In genomic region chr2:168842261-168842740, GRCm38 (mm10) we compare ENCODE assay signal across 8 mouse cellular contexts.
DNase-seq lines count a peak whose midpoint lies in the region; ATAC-seq and TF ChIP-seq lines count a peak whose summit lies in the region.

No protein-coding gene starts in this region.

- no peak overlapping the region for H3K4me3 ChIP-seq in kidney, embryonic 14.5 days (ENCODE audit: low read length)
- no peak overlapping the region for H3K4me3 ChIP-seq in intestine, postnatal 0 days (ENCODE audit: low read depth, low read length)
- no peak overlapping the region for H3K4me3 ChIP-seq in neural tube, embryonic 12.5 days

- 0 out of 2 replicates have a peak, but pooled peaks cover 2% of the 10 kb centered on the region for H3K9me3 ChIP-seq in kidney, embryonic 14.5 days (ENCODE audit: control insufficient read depth, low read length)
- H3K9me3 ChIP-seq in intestine, postnatal 0 days (ENCODE audit: control insufficient read depth) = no peaks in the 10 kb centered on the region
- H3K9me3 ChIP-seq in neural tube, embryonic 12.5 days = no peaks in the 10 kb centered on the region

- H3K36me3 ChIP-seq in kidney, embryonic 14.5 days (ENCODE audit: control insufficient read depth, insufficient read depth, low read length) = no peaks in the 10 kb centered on the region
- H3K36me3 ChIP-seq in intestine, postnatal 0 days (ENCODE audit: control insufficient read depth, insufficient read depth) = no peaks in the 10 kb centered on the region
- H3K36me3 ChIP-seq in neural tube, embryonic 12.5 days = no peaks in the 10 kb centered on the region

- ATAC-seq in kidney, embryonic 14.5 days (ENCODE audit: low FRiP score, low TSS enrichment) = peak; percentile 58; the same call in 1 of the 2 replicates
- ATAC-seq in intestine, postnatal 0 days = no peak
- ATAC-seq in neural tube, embryonic 12.5 days (ENCODE audit: low FRiP score, low read depth) = no peak
- no peak for ATAC-seq in erythroblast, adult 5-6 weeks (replicated peaks; ENCODE audit: low FRiP score, poor library complexity, severe bottlenecking)

- DNase-seq in kidney, postnatal 25 days = no peak
- DNase-seq in embryo, embryonic 9.5 days (ENCODE audit: extremely low spot score) = peak; percentile 63
- no peak for DNase-seq in cerebellum, postnatal 4 days (ENCODE audit: low spot score in 2 of 2)
- no peak for DNase-seq in cerebellum, adult 9-10 months

- no peak overlapping the region for H3K9ac ChIP-seq in kidney, embryonic 14.5 days (ENCODE audit: low read depth, low read length)
- H3K9ac ChIP-seq in intestine, postnatal 0 days (ENCODE audit: low read depth, low read length) = no peak overlapping the region
- no peak overlapping the region for H3K9ac ChIP-seq in neural tube, embryonic 12.5 days

- H3K27me3 ChIP-seq in kidney, embryonic 14.5 days (ENCODE audit: control insufficient read depth, insufficient read depth, low read length) = peaks cover 47% of the 10 kb centered on the region
- peaks cover 49% of the 10 kb centered on the region; the same call in 1 of the 2 replicates for H3K27me3 ChIP-seq in intestine, postnatal 0 days (replicated peaks; ENCODE audit: control insufficient read depth, insufficient read depth, low read length)
- H3K27me3 ChIP-seq in neural tube, embryonic 12.5 days (replicated peaks) = peaks cover 5% of the 10 kb centered on the region

- 10% methylated on average over 15 of the region's 15 CpGs for WGBS in kidney, embryonic 14.5 days
- 14% methylated on average over 15 of the region's 15 CpGs for WGBS in intestine, postnatal 0 days
- WGBS in neural tube, embryonic 12.5 days = 17% methylated on average over 15 of the region's 15 CpGs

- peak overlapping the region; percentile 5 for H3K4me2 ChIP-seq in kidney, embryonic 14.5 days (replicated peaks; ENCODE audit: low read depth, low read length)
- peak overlapping the region; percentile 9; the same call in 1 of the 2 replicates for H3K4me2 ChIP-seq in intestine, postnatal 0 days (replicated peaks; ENCODE audit: low read depth)
- H3K4me2 ChIP-seq in neural tube, embryonic 12.5 days (replicated peaks) = peak overlapping the region; percentile 42

- peak; percentile 56 for TF ChIP-seq CTCF in intestine, postnatal 0 days (IDR thresholded peaks at IDR 0.05; ENCODE audit: low read depth)

- no peak overlapping the region for H3K27ac ChIP-seq in kidney, embryonic 14.5 days (ENCODE audit: low read depth, low read length)
- H3K27ac ChIP-seq in intestine, postnatal 0 days (ENCODE audit: low read depth, low read length) = no peak overlapping the region
- H3K27ac ChIP-seq in neural tube, embryonic 12.5 days = no peak overlapping the region

- peaks cover 18% of the 10 kb centered on the region for H3K4me1 ChIP-seq in kidney, embryonic 14.5 days (ENCODE audit: control insufficient read depth, insufficient read depth, low read length)
- no peaks in the 10 kb centered on the region for H3K4me1 ChIP-seq in intestine, postnatal 0 days (replicated peaks; ENCODE audit: control insufficient read depth, insufficient read depth, low read length)
- peaks cover 30% of the 10 kb centered on the region for H3K4me1 ChIP-seq in neural tube, embryonic 12.5 days
